Mouse (Mus musculus) stomach, embryonic 16.5 days (tissue): ENCODE data around the gene Hist1h3d. TPM values are rescaled to one million over a fixed set of nuclear protein-coding genes. Genes with fewer than 3 reads are reported as not detected.

ENCODE experiments used
- ATAC-seq: fragments of 200-750 bp; cut with Nextera tagmentation; 2 replicates; pipeline ENCODE4 v1.8.0; 2017; ENCODE audit warnings: moderate number of reproducible peaks, moderate TSS enrichment; ENCODE audit not compliant: insufficient read depth, low FRiP score
- H3K27ac ChIP-seq: fragments of 300-500 bp; sonication (generic); 2 replicates; pipeline ENCODE4 v1.5.1; 2014; ENCODE audit warnings: low read length
- H3K27me3 ChIP-seq: fragments of 300-500 bp; sonication (generic); 2 replicates; pipeline ENCODE4 v1.6.1; 2014; ENCODE audit warnings: low read length, control low read depth, mixed read lengths; ENCODE audit not compliant: control insufficient read depth, insufficient read depth
- H3K36me3 ChIP-seq: fragments of 300-500 bp; sonication (generic); 2 replicates; pipeline ENCODE4 v1.6.1; 2014; ENCODE audit warnings: low read length; ENCODE audit not compliant: control insufficient read depth, insufficient read depth
- H3K4me1 ChIP-seq: fragments of 300-500 bp; sonication (generic); 2 replicates; pipeline ENCODE4 v1.6.1; 2014; ENCODE audit warnings: low read length, control low read depth, mixed read lengths; ENCODE audit not compliant: control insufficient read depth, insufficient read depth
- H3K4me2 ChIP-seq: fragments of 300-500 bp; sonication (generic); 2 replicates; pipeline ENCODE4 v1.6.1; 2014; ENCODE audit warnings: low read depth, low read length, mixed read lengths
- H3K4me3 ChIP-seq: fragments of 300-500 bp; sonication (generic); replicated peaks from 2 replicates; pipeline ENCODE4 v1.5.1; 2014; ENCODE audit warnings: mild to moderate bottlenecking, low read length
- H3K9ac ChIP-seq: fragments of 300-500 bp; sonication (generic); 2 replicates; pipeline ENCODE4 v1.6.1; 2014; ENCODE audit warnings: low read length
- H3K9me3 ChIP-seq: fragments of 300-500 bp; sonication (generic); replicated peaks from 2 replicates; pipeline ENCODE4 v1.6.1; 2016; ENCODE audit warnings: low read length, control low read depth; ENCODE audit not compliant: control insufficient read depth
- WGBS: fragments of 180-500 bp; shearing (Covaris S2); extraction: QIAGEN DNeasy Blood & Tissue Kit; methylation state at CpG from one replicate; pipeline ENCODE4 v1.1.7; 2014; 5-methylcytosine and 5-hydroxymethylcytosine counted together
- microRNA-seq: library from miRNA; unstranded; fragments of <30 nt; microRNA quantifications from one replicate; pipeline ENCODE4, GENCODE M21; 2016
- polyA plus RNA-seq: library from polyadenylated mRNA; unstranded; fragments of >200 nt; fragmentation: Nextera tagmentation; extraction: Ambion mirVana; gene quantifications from 2 replicates; pipeline ENCODE4 v1.2.1, GENCODE M21; 2015

The Hist1h3d gene
- polyA plus RNA-seq, 1 experiment from 2014 or later = 6.3 TPM

GRCm38 (mm10) chr13:23622861-23623450 lies 47.4 kb downstream of the Hist1h3d start:
- 22% methylated on average over 7 of the region's 7 CpGs for WGBS
- H3K4me1 ChIP-seq = peaks cover 11% of the 10 kb centered on the region; the same call in 1 of the 2 replicates
- peak overlapping the region; percentile 75 for H3K4me2 ChIP-seq
- ATAC-seq = no peak
- H3K9me3 ChIP-seq = no peaks in the 10 kb centered on the region
- no peaks in the 10 kb centered on the region for H3K27me3 ChIP-seq
- H3K36me3 ChIP-seq = no peaks in the 10 kb centered on the region
- H3K4me3 ChIP-seq = peak overlapping the region; percentile 86
- H3K27ac ChIP-seq = peak overlapping the region; percentile 80
- peak overlapping the region; percentile 67 for H3K9ac ChIP-seq

Small RNAs within 50 kb of the gene (microRNA-seq; reads per million reads assigned to microRNA genes)
- gene Gm44297 (not detected), gene Gm44359 (not detected), gene Gm44394 (not detected)

Other genes starting within 250 kb of the Hist1h3d start
- 36.9 and 38.3 TPM in 2 replicates for gene Zfp322a, start 206.6 kb upstream of the Hist1h3d start, polyA plus RNA-seq
- gene Abt1, start 151.9 kb upstream of the Hist1h3d start, polyA plus RNA-seq = 10.3 and 11.4 TPM in 2 replicates
- gene Btn1a1, start 109.9 kb upstream of the Hist1h3d start, polyA plus RNA-seq = 0.21 and 0.22 TPM in 2 replicates
- 0.14 and 0.28 TPM in 2 replicates for gene Btn2a2, start 86.9 kb upstream of the Hist1h3d start, polyA plus RNA-seq
- gene Hist1h4h, start 44.7 kb upstream of the Hist1h3d start, polyA plus RNA-seq = 5.7 and 6.3 TPM in 2 replicates
- gene Hist1h2af, start 41.9 kb upstream of the Hist1h3d start, polyA plus RNA-seq = 0.74 and 3.1 TPM in 2 replicates
- gene Hist1h3g, start 40.3 kb upstream of the Hist1h3d start, polyA plus RNA-seq = 4.7 and 6.1 TPM in 2 replicates
- 1.1 and 1.4 TPM in 2 replicates for gene Hist1h2bh, start 32.4 kb upstream of the Hist1h3d start, polyA plus RNA-seq
- gene Hist1h3f, start 31.7 kb upstream of the Hist1h3d start, polyA plus RNA-seq = 0.81 and 0.90 TPM in 2 replicates
- gene Hist1h4f, start 24.1 kb upstream of the Hist1h3d start, polyA plus RNA-seq = 1.6 TPM in 1 of 2 replicates, not detected in the other
- gene Hist1h1d, start 22.5 kb upstream of the Hist1h3d start, polyA plus RNA-seq = 0.67 and 0.93 TPM in 2 replicates
- 2.8 and 3.6 TPM in 2 replicates for gene Hist1h3e, start 13.4 kb upstream of the Hist1h3d start, polyA plus RNA-seq
- gene Hist1h2ae, start 4.5 kb upstream of the Hist1h3d start, polyA plus RNA-seq = 34.0 and 56.1 TPM in 2 replicates
- gene Hist1h2bg, start 4.4 kb upstream of the Hist1h3d start, polyA plus RNA-seq = 16.8 and 17.5 TPM in 2 replicates
- 1.7 and 3.0 TPM in 2 replicates for gene Hist1h2bf, start 1.6 kb upstream of the Hist1h3d start, polyA plus RNA-seq
- 2.5 TPM in 2 replicates for gene Hist1h2ad, start 1.4 kb upstream of the Hist1h3d start, polyA plus RNA-seq
- 60.7 and 86.3 TPM in 2 replicates for gene Hist1h4d, start 5.8 kb downstream of the Hist1h3d start, polyA plus RNA-seq
- gene Hist1h2be, start 45.4 kb downstream of the Hist1h3d start, polyA plus RNA-seq = 2.8 and 3.0 TPM in 2 replicates
- gene Hist1h1e, start 46.8 kb downstream of the Hist1h3d start, polyA plus RNA-seq = 11.3 and 16.6 TPM in 2 replicates
- 1.7 TPM in 2 replicates for gene Hist1h2ac, start 108.2 kb downstream of the Hist1h3d start, polyA plus RNA-seq
- 101 and 102 TPM in 2 replicates for gene Hist1h2bc, start 108.4 kb downstream of the Hist1h3d start, polyA plus RNA-seq
- 0.14 TPM in 1 of 2 replicates, not detected in the other for gene Hist1h1t, start 120.1 kb downstream of the Hist1h3d start, polyA plus RNA-seq
- 4.5 and 4.8 TPM in 2 replicates for gene Hist1h4c, start 122.7 kb downstream of the Hist1h3d start, polyA plus RNA-seq
- gene Hfe, start 135.1 kb downstream of the Hist1h3d start, polyA plus RNA-seq = 8.8 and 9.6 TPM in 2 replicates
- gene Hist1h1c, start 163.0 kb downstream of the Hist1h3d start, polyA plus RNA-seq = 53.4 and 58.0 TPM in 2 replicates
- gene Hist1h3c, start 169.8 kb downstream of the Hist1h3d start, polyA plus RNA-seq = 3.1 and 3.7 TPM in 2 replicates
- gene Hist1h2bb, start 171.0 kb downstream of the Hist1h3d start, polyA plus RNA-seq = 1.00 and 2.9 TPM in 2 replicates
- gene Hist1h2ab, start 175.4 kb downstream of the Hist1h3d start, polyA plus RNA-seq = 16.2 and 26.2 TPM in 2 replicates
- gene Hist1h3b, start 176.5 kb downstream of the Hist1h3d start, polyA plus RNA-seq = 7.0 and 7.5 TPM in 2 replicates
- gene Hist1h4b, start 181.2 kb downstream of the Hist1h3d start, polyA plus RNA-seq = 1.2 and 3.7 TPM in 2 replicates
- 0.28 and 1.5 TPM in 2 replicates for gene Hist1h4a, start 185.5 kb downstream of the Hist1h3d start, polyA plus RNA-seq
- 2.0 and 3.5 TPM in 2 replicates for gene Hist1h3a, start 186.6 kb downstream of the Hist1h3d start, polyA plus RNA-seq
- gene Hist1h1a, start 187.9 kb downstream of the Hist1h3d start, polyA plus RNA-seq = 1.3 TPM in 2 replicates
- gene Trim38, start 194.2 kb downstream of the Hist1h3d start, polyA plus RNA-seq = not detected in 2 replicates
- gene Slc17a2, start 231.2 kb downstream of the Hist1h3d start, polyA plus RNA-seq = 0.06 and 0.11 TPM in 2 replicates